10 mouse cellular contexts compared by ENCODE assay signal in the genomic region with DNA sequence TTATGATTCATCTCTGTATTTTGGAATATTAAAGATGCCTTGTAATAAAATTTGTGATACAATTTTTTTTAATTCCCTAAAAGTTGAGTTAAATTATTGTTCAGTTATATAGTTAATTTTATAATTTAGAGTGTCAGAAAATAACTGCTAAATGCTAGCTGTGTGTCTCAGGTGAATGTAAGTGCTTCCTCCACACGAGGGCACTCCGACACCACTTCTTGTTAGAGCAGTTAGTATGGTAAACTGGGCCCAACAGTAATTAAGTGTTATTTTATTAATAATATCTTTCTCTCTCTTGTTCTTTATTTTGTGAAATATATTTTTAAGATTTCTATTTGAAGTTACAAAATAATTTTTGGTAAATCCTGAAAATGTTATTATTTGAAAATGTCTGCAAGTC. TPM values are rescaled to one million over a fixed set of nuclear protein-coding genes. Genes with fewer than 3 reads are reported as not detected.
A peak's percentile ranks its signal among the peaks of the same experiment; 100 is the strongest.
DNase-seq lines count a peak whose midpoint lies in the region; ATAC-seq and TF ChIP-seq lines count a peak whose summit lies in the region.
"Had no signal": no experiment of that assay in that cellular context is flagged by ENCODE, and none has a peak within 500 bp of the region (broad histone marks: within the 10 kb centered on the region; RNA-seq: fewer than 3 reads in every experiment).

No protein-coding gene starts in this region.

- peaks cover 2% of the 10 kb centered on the region for H3K4me1 ChIP-seq in liver, adult 2 months (ENCODE audit: control insufficient read depth, insufficient read depth, low read length)
- no peaks in the 10 kb centered on the region for H3K4me1 ChIP-seq in liver, embryonic 12.5 days
- H3K4me1 ChIP-seq: stomach, embryonic 15.5 days had no signal

- no peak overlapping the region for H3K9ac ChIP-seq in liver, adult 2 months (ENCODE audit: low read depth, low read length)
- no peak overlapping the region for H3K9ac ChIP-seq in liver, embryonic 12.5 days
- H3K9ac ChIP-seq: heart, embryonic 13.5 days; stomach, embryonic 15.5 days had no signal

- WGBS in liver, adult 2 months = 81% methylated on average over 2 of the region's 2 CpGs
- 85% methylated on average over 2 of the region's 2 CpGs for WGBS in liver, embryonic 12.5 days (ENCODE audit: insufficient replicate concordance)

- no peak overlapping the region for H3K4me2 ChIP-seq in liver, embryonic 12.5 days
- H3K4me2 ChIP-seq: heart, embryonic 13.5 days; stomach, embryonic 15.5 days had no signal

- ATAC-seq in liver, embryonic 12.5 days = no peak

- TF ChIP-seq CTCF in liver, adult 2 months (IDR thresholded peaks at IDR 0.05; ENCODE audit: low read depth, low read length) = peak; percentile 25; the same call in 1 of the 2 replicates

- H3K27ac ChIP-seq in liver, adult 2 months (replicated peaks; ENCODE audit: insufficient read depth, low read depth, low read length) = no peak overlapping the region
- no peak overlapping the region for H3K27ac ChIP-seq in liver, embryonic 12.5 days
- H3K27ac ChIP-seq: heart, embryonic 13.5 days; stomach, embryonic 15.5 days had no signal

- H3K4me3 ChIP-seq in liver, adult 2 months (ENCODE audit: insufficient read depth, low read depth, low read length) = no peak overlapping the region
- H3K4me3 ChIP-seq in liver, embryonic 12.5 days = no peak overlapping the region
- H3K4me3 ChIP-seq: heart, embryonic 13.5 days; stomach, embryonic 15.5 days had no signal

- no peak for TF ChIP-seq POLR2A in liver, adult 2 months (IDR thresholded peaks at IDR 0.05; ENCODE audit: extremely low read depth, insufficient read depth, low read length)

- H3K27me3 ChIP-seq in liver, adult 2 months (ENCODE audit: control insufficient read depth, insufficient read depth, low read length) = no peaks in the 10 kb centered on the region
- no peaks in the 10 kb centered on the region for H3K27me3 ChIP-seq in liver, embryonic 12.5 days (replicated peaks)
- H3K27me3 ChIP-seq: heart, embryonic 13.5 days; stomach, embryonic 15.5 days had no signal

- H3K9me3 ChIP-seq in liver, embryonic 12.5 days (replicated peaks) = no peaks in the 10 kb centered on the region
- H3K9me3 ChIP-seq: heart, embryonic 13.5 days; stomach, embryonic 15.5 days had no signal

- H3K79me2 ChIP-seq in liver, adult 2 months (ENCODE audit: control insufficient read depth, insufficient read depth, low read length) = no peaks in the 10 kb centered on the region

- H3K36me3 ChIP-seq in liver, adult 2 months (ENCODE audit: control insufficient read depth, insufficient read depth, low read length) = peaks cover 74% of the 10 kb centered on the region
- peaks cover 95% of the 10 kb centered on the region for H3K36me3 ChIP-seq in liver, embryonic 12.5 days

- DNase-seq in cerebellum, postnatal 14 days = peak; percentile 59 to 68
- DNase-seq in cerebellum, adult 11-12 months = no peak
- DNase-seq in liver, adult 2 months (ENCODE audit: extremely low read depth, low read depth, low spot score) = no peak
- peak; percentile 50 for DNase-seq in R1 (ENCODE audit: low read depth, low spot score)
- DNase-seq in layer of hippocampus, adult 9-11 months = peak; percentile 51
- no peak for DNase-seq in urinary bladder, postnatal 4 days (ENCODE audit: low spot score in 2 of 2)
- DNase-seq in neural tube, embryonic 10.5 days (ENCODE audit: extremely low spot score, low spot score) = no peak

RNA-seq across cellular contexts. Expression of a gene that starts 51.7 kb away (rescaled TPM):
- total RNA-seq in liver, adult 2 months (2014; rRNA removed) = 65.0 and 68.4 TPM in 2 replicates
- polyA plus RNA-seq in liver, adult 2 months (2012; rRNA removed) = 40.0 and 42.0 TPM in 2 replicates
- polyA plus RNA-seq in liver, embryonic 12.5 days (2016; fragmentation: Nextera tagmentation; extraction: Ambion mirVana) = 176 and 181 TPM in 2 replicates

Comparison
In these comparisons a context has a peak if more than half of its experiments do, and no peak if none do; other contexts are left out.
1. DNase-seq: peak in cerebellum, postnatal 14 days (2 of 2), R1 (single experiment) and layer of hippocampus, adult 9-11 months (single experiment); none in cerebellum, adult 11-12 months (single experiment), liver, adult 2 months (single experiment), urinary bladder, postnatal 4 days (0 of 2) and neural tube, embryonic 10.5 days (single experiment).